In genomic region chr9:30632164-30633146, GRCm38 (mm10) we compare ENCODE assay signal across 8 mouse cellular contexts.
DNase-seq lines count a peak whose midpoint lies in the region; ATAC-seq and TF ChIP-seq lines count a peak whose summit lies in the region.

No protein-coding gene starts in this region.

- no peak for TF ChIP-seq POLR2A in heart, adult 2 months (IDR thresholded peaks at IDR 0.05; ENCODE audit: insufficient read depth, low read depth, low read length)
- no peak for TF ChIP-seq POLR2A in thymus, adult 2 months (IDR thresholded peaks at IDR 0.05; ENCODE audit: control insufficient read depth, extremely low read depth, insufficient read depth, low read length, poor library complexity)

- H3K4me3 ChIP-seq in heart, embryonic 15.5 days = no peak overlapping the region
- no peak overlapping the region for H3K4me3 ChIP-seq in heart, adult 2 months
- H3K4me3 ChIP-seq in forebrain, embryonic 13.5 days = no peak overlapping the region
- no peak overlapping the region for H3K4me3 ChIP-seq in limb, embryonic 15.5 days
- H3K4me3 ChIP-seq in thymus, adult 2 months (ENCODE audit: control insufficient read depth, insufficient read depth, low read length) = no peak overlapping the region

- ATAC-seq in heart, embryonic 15.5 days (replicated peaks; ENCODE audit: insufficient number of reproducible peaks, insufficient read depth, low FRiP score, low read depth) = peak; percentile 62; the same call in 1 of the 2 replicates
- peak; percentile 80 for ATAC-seq in Patski
- ATAC-seq in forebrain, embryonic 13.5 days = peak; percentile 80
- peak; percentile 71 for ATAC-seq in limb, embryonic 15.5 days (ENCODE audit: insufficient number of reproducible peaks, low FRiP score, low TSS enrichment, low read depth)
- no peak for ATAC-seq in inflammation-experienced regulatory T-cells, adult 6 months

- CTCF ChIA-PET in Patski (lab: Charles Lee) = interaction anchor here (0.7 to 1.5 kb wide), 2 partner anchors 44 to 63 kb away, joined by 3 to 5 read pairs; no protein-coding TSS in a partner anchor

- no peak for TF ChIP-seq EP300 in heart, adult 2 months (IDR thresholded peaks at IDR 0.05; ENCODE audit: insufficient read depth, low read depth, low read length)

- no peak overlapping the region for H3K4me2 ChIP-seq in heart, embryonic 15.5 days
- no peak overlapping the region for H3K4me2 ChIP-seq in forebrain, embryonic 13.5 days
- H3K4me2 ChIP-seq in limb, embryonic 15.5 days = no peak overlapping the region

- intact Hi-C loops in heart, adult 2 months (cut with DNase I) = loop anchor here (5.0 kb wide), 1 partner anchor 55 kb away; no protein-coding TSS in a partner anchor

- no peak for TF ChIP-seq CTCF in heart, adult 2 months (IDR thresholded peaks at IDR 0.05)
- TF ChIP-seq CTCF in Patski (IDR thresholded peaks at IDR 0.05) = no peak
- no peak for TF ChIP-seq CTCF in thymus, adult 2 months (IDR thresholded peaks at IDR 0.05; ENCODE audit: borderline replicate concordance, control insufficient read depth, extremely low read depth, insufficient read depth, low read length, poor library complexity)

- no peak for DNase-seq in heart, adult 2 months
- peak; percentile 68 for DNase-seq in Patski (ENCODE audit: low read depth, low spot score)
- no peak for DNase-seq in thymus, adult 2 months
- no peak for DNase-seq in gastrocnemius, adult 18-20 months (ENCODE audit: low spot score)

- H3K79me2 ChIP-seq in heart, adult 2 months (replicated peaks; ENCODE audit: control insufficient read depth, insufficient read depth, low read length) = no peaks in the 10 kb centered on the region

- H3K27ac ChIP-seq in heart, embryonic 15.5 days = peak overlapping the region; percentile 45
- no peak overlapping the region for H3K27ac ChIP-seq in heart, adult 2 months
- 0 out of 2 replicates have a peak overlapping the region, but pooled peaks have one; percentile 6 for H3K27ac ChIP-seq in forebrain, embryonic 13.5 days
- peak overlapping the region; percentile 82 for H3K27ac ChIP-seq in limb, embryonic 15.5 days
- no peak overlapping the region for H3K27ac ChIP-seq in thymus, adult 2 months (ENCODE audit: control insufficient read depth, insufficient read depth, low read length)

- in situ Hi-C loops in Patski (cut with MboI; ENCODE audit: low pct_unique_long_range_greater_than_20kb) = no loop called here

- POLR2A ChIA-PET in Patski (lab: Charles Lee) = no interaction called here

- no peaks in the 10 kb centered on the region for H3K9me3 ChIP-seq in heart, embryonic 15.5 days (replicated peaks)
- no peaks in the 10 kb centered on the region for H3K9me3 ChIP-seq in forebrain, embryonic 13.5 days (replicated peaks)
- no peaks in the 10 kb centered on the region for H3K9me3 ChIP-seq in limb, embryonic 15.5 days

- H3K36me3 ChIP-seq in heart, embryonic 15.5 days = no peaks in the 10 kb centered on the region
- no peaks in the 10 kb centered on the region for H3K36me3 ChIP-seq in heart, adult 2 months (ENCODE audit: control insufficient read depth, insufficient read depth, low read length)
- no peaks in the 10 kb centered on the region for H3K36me3 ChIP-seq in forebrain, embryonic 13.5 days (ENCODE audit: poor library complexity, severe bottlenecking)
- no peaks in the 10 kb centered on the region for H3K36me3 ChIP-seq in limb, embryonic 15.5 days
- no peaks in the 10 kb centered on the region for H3K36me3 ChIP-seq in thymus, adult 2 months (ENCODE audit: control insufficient read depth, insufficient read depth, low read length)

- H3K4me1 ChIP-seq in heart, embryonic 15.5 days (replicated peaks) = peaks cover 6% of the 10 kb centered on the region
- no peaks in the 10 kb centered on the region for H3K4me1 ChIP-seq in heart, adult 2 months (ENCODE audit: control insufficient read depth, insufficient read depth, low read length)
- peaks cover 26% of the 10 kb centered on the region for H3K4me1 ChIP-seq in forebrain, embryonic 13.5 days
- H3K4me1 ChIP-seq in limb, embryonic 15.5 days = peaks cover 29% of the 10 kb centered on the region
- no peaks in the 10 kb centered on the region for H3K4me1 ChIP-seq in thymus, adult 2 months (replicated peaks; ENCODE audit: control insufficient read depth, insufficient read depth, low read length)

- 56% methylated on average over 6 of the region's 6 CpGs for WGBS in heart, embryonic 15.5 days
- WGBS in heart, adult 2 months = 60% methylated on average over 6 of the region's 6 CpGs
- 24% methylated on average over 6 of the region's 6 CpGs for WGBS in forebrain, embryonic 13.5 days
- 22% methylated on average over 6 of the region's 6 CpGs for WGBS in limb, embryonic 15.5 days
- WGBS in thymus, adult 2 months = 82% methylated on average over 6 of the region's 6 CpGs

- H3K9ac ChIP-seq in heart, embryonic 15.5 days = no peak overlapping the region
- no peak overlapping the region for H3K9ac ChIP-seq in heart, adult 2 months (ENCODE audit: low read depth, low read length)
- H3K9ac ChIP-seq in forebrain, embryonic 13.5 days = no peak overlapping the region
- no peak overlapping the region for H3K9ac ChIP-seq in limb, embryonic 15.5 days

- no peaks in the 10 kb centered on the region for H3K27me3 ChIP-seq in heart, embryonic 15.5 days
- H3K27me3 ChIP-seq in heart, adult 2 months (ENCODE audit: control insufficient read depth, insufficient read depth, low read length) = no peaks in the 10 kb centered on the region
- no peaks in the 10 kb centered on the region for H3K27me3 ChIP-seq in Patski
- H3K27me3 ChIP-seq in forebrain, embryonic 13.5 days = no peaks in the 10 kb centered on the region
- no peaks in the 10 kb centered on the region for H3K27me3 ChIP-seq in limb, embryonic 15.5 days
- H3K27me3 ChIP-seq in thymus, adult 2 months (ENCODE audit: control insufficient read depth, insufficient read depth, low read length) = no peaks in the 10 kb centered on the region

Comparison
In these comparisons a context has a peak if more than half of its experiments do, and no peak if none do; other contexts are left out.
1. H3K27ac ChIP-seq: peak in heart, embryonic 15.5 days (single experiment), forebrain, embryonic 13.5 days (single experiment) and limb, embryonic 15.5 days (single experiment); none in heart, adult 2 months (single experiment) and thymus, adult 2 months (single experiment).